Mouse (Mus musculus) hindbrain, postnatal 0 days (tissue): ENCODE measurements around the gene Akap3. TPM values are rescaled to one million over a fixed set of nuclear protein-coding genes. Genes with fewer than 3 reads are reported as not detected.

Experiments
- ATAC-seq: fragments of 200-750 bp; cut with Nextera tagmentation; 2 replicates; pipeline ENCODE4 v1.8.0; 2017; ENCODE audit warnings: mild to moderate bottlenecking, moderate TSS enrichment, moderate library complexity
- DNase-seq: peaks from one replicate; pipeline ENCODE4 v3.0.0-alpha.2; 2015; ENCODE audit warnings: low spot score
- H3K27ac ChIP-seq: fragments of 300-500 bp; sonication (generic); 2 replicates; pipeline ENCODE4 v1.5.1; 2014; ENCODE audit warnings: mild to moderate bottlenecking
- H3K27me3 ChIP-seq: fragments of 300-500 bp; sonication (generic); 2 replicates; pipeline ENCODE4 v1.6.1; 2014; ENCODE audit warnings: low read length, mixed read lengths; ENCODE audit not compliant: insufficient read depth
- H3K36me3 ChIP-seq: fragments of 300-500 bp; sonication (generic); 2 replicates; pipeline ENCODE4 v1.6.1; 2014; ENCODE audit warnings: low read length, mixed read lengths; ENCODE audit not compliant: insufficient read depth
- H3K4me1 ChIP-seq: fragments of 300-500 bp; sonication (generic); 2 replicates; pipeline ENCODE4 v1.6.1; 2014; ENCODE audit warnings: antibody characterized with exemption, low read length, mixed read lengths; ENCODE audit not compliant: insufficient read depth
- H3K4me2 ChIP-seq: fragments of 300-500 bp; sonication (generic); 2 replicates; pipeline ENCODE4 v1.6.1; 2014; ENCODE audit warnings: low read depth, mild to moderate bottlenecking, low read length, moderate library complexity, mixed read lengths
- H3K4me3 ChIP-seq: fragments of 300-500 bp; sonication (generic); 2 replicates; pipeline ENCODE4 v1.5.1; 2014; ENCODE audit warnings: low read length
- H3K9ac ChIP-seq: fragments of 300-500 bp; sonication (generic); replicated peaks from 2 replicates; pipeline ENCODE4 v1.6.1; 2014; ENCODE audit warnings: mild to moderate bottlenecking, low read length, moderate library complexity, mixed read lengths
- H3K9me3 ChIP-seq: fragments of 300-500 bp; sonication (generic); 2 replicates; pipeline ENCODE4 v1.6.1; 2016; ENCODE audit warnings: low read length, mixed read lengths
- CTCF ChIP-seq: IDR thresholded peaks from 2 replicates; pipeline ENCODE4 v1.5.1; 2016; ENCODE audit warnings: antibody characterized with exemption, control low read depth, low read depth
- WGBS: fragments of 180-500 bp; shearing (Covaris S2); extraction: QIAGEN DNeasy Blood & Tissue Kit; methylation state at CpG from one replicate; pipeline ENCODE4 v1.1.7; 2014; 5-methylcytosine and 5-hydroxymethylcytosine counted together
- polyA plus RNA-seq: library from polyadenylated mRNA; unstranded; fragments of >200 nt; fragmentation: Nextera tagmentation; extraction: Ambion mirVana; gene quantifications from 2 replicates; pipeline ENCODE4 v1.2.1, GENCODE M21; 2015
- total RNA-seq: library from RNA; depleted of rRNA; stranded (reverse); fragments of >200 nt; gene quantifications from 2 replicates; pipeline ENCODE4 v1.2.3, GENCODE M21; 2014; rRNA removed

Akap3 gene
- total RNA-seq = 0.29 TPM in 1 of 2 replicates, not detected in the other
- polyA plus RNA-seq = 0.10 and 0.13 TPM in 2 replicates

DNA sequence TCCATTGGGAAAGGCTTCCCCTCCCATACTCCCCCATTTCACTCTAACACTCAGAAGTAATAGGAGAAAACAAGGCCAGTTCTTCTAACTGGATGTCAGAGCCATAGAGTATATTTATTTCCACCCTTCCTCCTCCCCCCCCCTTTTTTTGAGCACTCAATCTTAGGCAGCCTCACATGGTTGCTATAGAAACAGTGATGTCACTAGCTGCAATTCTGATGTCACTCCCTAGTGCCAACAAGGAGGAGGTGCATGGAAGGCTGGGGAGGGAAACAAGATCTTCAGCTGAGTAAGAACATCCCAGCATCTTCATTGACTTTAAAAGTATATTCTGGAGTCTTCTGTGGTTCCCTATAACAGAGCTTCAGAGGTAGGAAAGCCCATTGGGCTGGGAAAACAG is at the start of gene Akap3:
TSS of gene Akap3 (plus strand) at position 218 of the 400 bp plus-strand sequence.
- Histone ChIP-seq H3K4me2 (no peak within 1 kb of the TSS), H3K4me3 (no peak within 1 kb of the TSS), H3K27ac (no peak within 1 kb of the TSS), H3K27me3 (no peaks in the 10 kb centered on the region), H3K9me3 (no peaks in the 10 kb centered on the region), H3K4me1 (peaks cover 4% of the 10 kb centered on the region; the same call in 1 of the 2 replicates), H3K9ac (no peak within 1 kb of the TSS), H3K36me3 (no peaks in the 10 kb centered on the region)
- TF ChIP-seq CTCF = no peak
- no peak for DNase-seq
- ATAC-seq = no peak

DNA sequence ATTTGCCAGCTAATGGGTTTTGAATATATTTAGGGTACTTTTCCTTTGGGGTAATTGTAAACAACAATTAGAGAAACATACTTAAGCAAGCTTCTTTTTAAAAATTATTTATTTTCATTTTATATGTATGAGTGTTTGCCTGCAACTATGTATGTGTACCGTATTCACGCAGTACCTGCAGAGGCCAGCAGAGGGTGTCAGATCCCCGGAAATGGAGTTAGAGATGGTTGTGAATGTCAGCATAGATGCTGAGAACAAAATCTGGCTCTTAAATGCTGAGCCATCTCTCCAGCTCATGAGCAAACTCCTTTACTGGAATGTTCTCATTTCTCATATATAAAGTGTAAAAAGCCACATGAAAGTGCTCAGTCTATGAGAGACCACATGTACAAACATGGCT is 46.1 kb upstream of the Akap3 start:
- Histone ChIP-seq H3K9ac (no peak overlapping the region), H3K9me3 (no peaks in the 10 kb centered on the region), H3K4me2 (no peak overlapping the region), H3K27ac (no peak overlapping the region), H3K36me3 (no peaks in the 10 kb centered on the region), H3K27me3 (no peaks in the 10 kb centered on the region), H3K4me3 (no peak overlapping the region), H3K4me1 (no peaks in the 10 kb centered on the region)
- WGBS = 79% methylated on average over 3 of the region's 3 CpGs
- no peak for ATAC-seq
- no peak for DNase-seq
- TF ChIP-seq CTCF = peak; percentile 38

- WGBS = 71% methylated on average over 4 of the region's 4 CpGs
These were observed 44.8 kb upstream of the Akap3 start for GRCm38 (mm10) chr6:126808134-126808533.

DNA sequence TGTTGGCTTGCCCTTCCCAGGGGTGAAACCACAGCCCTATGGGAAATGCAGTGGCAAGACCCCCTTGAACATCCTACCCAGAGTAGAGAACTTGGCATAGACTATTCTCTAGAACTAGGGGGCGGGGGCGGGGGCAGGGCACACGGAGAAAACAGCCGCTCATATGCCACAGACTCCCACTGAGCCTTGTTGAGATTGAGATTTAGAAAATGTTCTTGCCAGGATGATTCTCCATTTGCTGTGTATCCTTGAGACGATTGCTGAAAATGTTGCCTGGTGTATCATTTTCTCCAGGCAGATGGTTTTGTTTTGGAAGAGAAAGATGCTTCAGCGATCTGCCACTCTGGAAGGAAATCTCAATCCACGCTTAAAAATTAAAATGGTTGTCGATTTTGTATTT is 44.3 kb upstream of the Akap3 start:
- Histone ChIP-seq H3K27ac (no peak overlapping the region), H3K4me2 (no peak overlapping the region), H3K4me1 (no peaks in the 10 kb centered on the region), H3K4me3 (no peak overlapping the region), H3K9ac (no peak overlapping the region), H3K36me3 (no peaks in the 10 kb centered on the region), H3K27me3 (no peaks in the 10 kb centered on the region), H3K9me3 (no peaks in the 10 kb centered on the region)
- DNase-seq = no peak
- no peak for TF ChIP-seq CTCF
- ATAC-seq = no peak
- WGBS = 78% methylated on average over 8 of the region's 8 CpGs

More at GRCm38 (mm10) chr6:126808134-126808533, 44.8 kb upstream of the Akap3 start:
- H3K27me3 ChIP-seq = no peaks in the 10 kb centered on the region
- DNase-seq (no peak), ATAC-seq (no peak)
- H3K36me3 ChIP-seq = no peaks in the 10 kb centered on the region
- H3K4me3 ChIP-seq = no peak overlapping the region
- H3K4me1 ChIP-seq = no peaks in the 10 kb centered on the region
- no peak overlapping the region for H3K9ac ChIP-seq
- no peak overlapping the region for H3K27ac ChIP-seq
- no peaks in the 10 kb centered on the region for H3K9me3 ChIP-seq
- H3K4me2 ChIP-seq = no peak overlapping the region
- no peak for TF ChIP-seq CTCF

DNA sequence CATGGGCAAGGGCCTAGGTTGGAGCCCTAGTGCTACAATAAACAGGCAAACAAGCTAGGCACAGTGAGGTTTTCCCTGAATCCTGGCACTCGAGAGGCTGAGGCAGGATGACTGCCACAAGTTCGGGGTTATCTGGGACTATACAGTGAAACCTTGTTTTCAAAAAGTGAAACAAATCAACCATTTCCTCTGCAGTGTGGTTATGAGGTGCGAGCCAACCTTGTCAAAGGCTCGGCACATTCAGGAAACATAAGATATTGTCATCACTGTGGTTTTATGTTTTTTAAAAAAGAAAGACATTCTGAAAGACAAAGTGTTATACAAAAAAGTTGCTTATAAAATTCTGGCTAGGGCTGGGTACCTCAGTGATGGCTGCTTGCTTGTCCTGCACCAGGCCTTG is 41.4 kb upstream of the Akap3 start:
- no peak overlapping the region for H3K9ac ChIP-seq
- ATAC-seq (no peak), DNase-seq (no peak)
- TF ChIP-seq CTCF = no peak
- no peaks in the 10 kb centered on the region for H3K4me1 ChIP-seq
- H3K9me3 ChIP-seq = no peaks in the 10 kb centered on the region
- H3K4me3 ChIP-seq = no peak overlapping the region
- H3K36me3 ChIP-seq = no peaks in the 10 kb centered on the region
- H3K4me2 ChIP-seq = no peak overlapping the region
- H3K27ac ChIP-seq = no peak overlapping the region
- no peaks in the 10 kb centered on the region for H3K27me3 ChIP-seq
- WGBS = 90% methylated on average over 4 of the region's 4 CpGs

GRCm38 (mm10) chr6:126815206-126815750 is 37.6 kb upstream of the Akap3 start:
- Histone ChIP-seq H3K4me3 (no peak overlapping the region), H3K9ac (no peak overlapping the region), H3K4me2 (no peak overlapping the region), H3K9me3 (no peaks in the 10 kb centered on the region), H3K27ac (no peak overlapping the region), H3K36me3 (peaks cover 7% of the 10 kb centered on the region; the same call in 1 of the 2 replicates), H3K27me3 (no peaks in the 10 kb centered on the region), H3K4me1 (no peaks in the 10 kb centered on the region)
- TF ChIP-seq CTCF = no peak
- WGBS = 51% methylated on average over 6 of the region's 6 CpGs
- ATAC-seq (no peak), DNase-seq (no peak)

- Histone ChIP-seq H3K4me2 (no peak overlapping the region), H3K36me3 (peaks cover 10% of the 10 kb centered on the region), H3K9me3 (no peaks in the 10 kb centered on the region), H3K9ac (no peak overlapping the region), H3K4me1 (no peaks in the 10 kb centered on the region), H3K4me3 (no peak overlapping the region), H3K27me3 (no peaks in the 10 kb centered on the region), H3K27ac (no peak overlapping the region)
- DNase-seq (no peak), ATAC-seq (no peak)
- TF ChIP-seq CTCF = no peak
- 92% methylated on average over 8 of the region's 8 CpGs for WGBS
These were observed 36.6 kb upstream of the Akap3 start for GRCm38 (mm10) chr6:126816338-126816737.
